Mouse (Mus musculus): ENCODE data around the gene Lrmda. TPM values are rescaled to one million over a fixed set of nuclear protein-coding genes. Genes with fewer than 3 reads are reported as not detected.

Gene Lrmda
- total and polyA plus RNA-seq, 2 experiments from 2014 or later = 0.38 to 0.82 TPM

- no peak overlapping the region for H3K4me3 ChIP-seq (ENCODE audit: low read depth, low read length)
- H3K4me1 ChIP-seq (ENCODE audit: control insufficient read depth, insufficient read depth) = no peaks in the 10 kb centered on the region
- ATAC-seq (ENCODE audit: insufficient read depth, low read depth) (no peak), DNase-seq (ENCODE audit: low spot score) (no peak)
- H3K27ac ChIP-seq (ENCODE audit: low read depth) = no peak overlapping the region
- H3K36me3 ChIP-seq (replicated peaks; ENCODE audit: control insufficient read depth, insufficient read depth, low read length) = no peaks in the 10 kb centered on the region
- H3K9me3 ChIP-seq (replicated peaks; ENCODE audit: control insufficient read depth, low read length) = no peaks in the 10 kb centered on the region
- TF ChIP-seq EP300 (IDR thresholded peaks at IDR 0.05; ENCODE audit: low read depth) (no peak), CTCF (IDR thresholded peaks at IDR 0.05; ENCODE audit: low read depth) (no peak)
- no peaks in the 10 kb centered on the region for H3K27me3 ChIP-seq (ENCODE audit: control insufficient read depth, insufficient read depth, low read length)
- no peak overlapping the region for H3K9ac ChIP-seq (replicated peaks; ENCODE audit: low read depth, low read length)
- 58% methylated on average over 4 of the region's 4 CpGs for WGBS
- no peak overlapping the region for H3K4me2 ChIP-seq (ENCODE audit: low read depth, low read length)
Measured at GRCm38 (mm10) chr14:22471041-22471440, 451.5 kb downstream of the Lrmda start.

GRCm38 (mm10) chr14:22473451-22473850 is 453.9 kb downstream of the Lrmda start:
- Histone ChIP-seq H3K27ac (ENCODE audit: low read depth) (no peak overlapping the region), H3K4me3 (ENCODE audit: low read depth, low read length) (no peak overlapping the region), H3K9me3 (replicated peaks; ENCODE audit: control insufficient read depth, low read length) (no peaks in the 10 kb centered on the region), H3K36me3 (replicated peaks; ENCODE audit: control insufficient read depth, insufficient read depth, low read length) (no peaks in the 10 kb centered on the region), H3K9ac (replicated peaks; ENCODE audit: low read depth, low read length) (no peak overlapping the region), H3K27me3 (ENCODE audit: control insufficient read depth, insufficient read depth, low read length) (no peaks in the 10 kb centered on the region), H3K4me2 (ENCODE audit: low read depth, low read length) (no peak overlapping the region), H3K4me1 (ENCODE audit: control insufficient read depth, insufficient read depth) (no peaks in the 10 kb centered on the region)
- TF ChIP-seq EP300 (IDR thresholded peaks at IDR 0.05; ENCODE audit: low read depth) = no peak
- TF ChIP-seq CTCF (IDR thresholded peaks at IDR 0.05; ENCODE audit: low read depth) = no peak
- ATAC-seq (ENCODE audit: insufficient read depth, low read depth) (no peak), DNase-seq (ENCODE audit: low spot score) (no peak)
- 56% methylated on average over 7 of the region's 7 CpGs for WGBS

GRCm38 (mm10) chr14:22473991-22474390 is 454.5 kb downstream of the Lrmda start:
- WGBS = 59% methylated on average over 6 of the region's 6 CpGs
- no peak overlapping the region for H3K27ac ChIP-seq (ENCODE audit: low read depth)
- no peaks in the 10 kb centered on the region for H3K4me1 ChIP-seq (ENCODE audit: control insufficient read depth, insufficient read depth)
- H3K27me3 ChIP-seq (ENCODE audit: control insufficient read depth, insufficient read depth, low read length) = no peaks in the 10 kb centered on the region
- no peak overlapping the region for H3K4me2 ChIP-seq (ENCODE audit: low read depth, low read length)
- H3K4me3 ChIP-seq (ENCODE audit: low read depth, low read length) = no peak overlapping the region
- no peak for ATAC-seq (ENCODE audit: insufficient read depth, low read depth)
- no peak overlapping the region for H3K9ac ChIP-seq (replicated peaks; ENCODE audit: low read depth, low read length)
- no peak for DNase-seq (ENCODE audit: low spot score)
- H3K36me3 ChIP-seq (replicated peaks; ENCODE audit: control insufficient read depth, insufficient read depth, low read length) = no peaks in the 10 kb centered on the region
- H3K9me3 ChIP-seq (replicated peaks; ENCODE audit: control insufficient read depth, low read length) = no peaks in the 10 kb centered on the region
- TF ChIP-seq CTCF (IDR thresholded peaks at IDR 0.05; ENCODE audit: low read depth) (no peak), EP300 (IDR thresholded peaks at IDR 0.05; ENCODE audit: low read depth) (no peak)

GRCm38 (mm10) chr14:22493326-22493725 is 473.8 kb downstream of the Lrmda start:
- 81% methylated on average over 2 of the region's 2 CpGs for WGBS
- no peak for ATAC-seq (ENCODE audit: insufficient read depth, low read depth)

GRCm38 (mm10) chr14:22494290-22494689 is 474.8 kb downstream of the Lrmda start:
- Histone ChIP-seq H3K4me2 (ENCODE audit: low read depth, low read length) (no peak overlapping the region), H3K9me3 (replicated peaks; ENCODE audit: control insufficient read depth, low read length) (no peaks in the 10 kb centered on the region), H3K4me1 (ENCODE audit: control insufficient read depth, insufficient read depth) (no peaks in the 10 kb centered on the region), H3K4me3 (ENCODE audit: low read depth, low read length) (no peak overlapping the region), H3K27me3 (ENCODE audit: control insufficient read depth, insufficient read depth, low read length) (no peaks in the 10 kb centered on the region), H3K36me3 (replicated peaks; ENCODE audit: control insufficient read depth, insufficient read depth, low read length) (no peaks in the 10 kb centered on the region), H3K27ac (ENCODE audit: low read depth) (no peak overlapping the region), H3K9ac (replicated peaks; ENCODE audit: low read depth, low read length) (no peak overlapping the region)
- no peak for DNase-seq (ENCODE audit: low spot score)
- ATAC-seq (ENCODE audit: insufficient read depth, low read depth) = no peak
- no peak for TF ChIP-seq EP300 (IDR thresholded peaks at IDR 0.05; ENCODE audit: low read depth)
- TF ChIP-seq CTCF (IDR thresholded peaks at IDR 0.05; ENCODE audit: low read depth) = no peak

More at GRCm38 (mm10) chr14:22493326-22493725, 473.8 kb downstream of the Lrmda start:
- no peaks in the 10 kb centered on the region for H3K27me3 ChIP-seq (ENCODE audit: control insufficient read depth, insufficient read depth, low read length)
- no peak for TF ChIP-seq CTCF (IDR thresholded peaks at IDR 0.05; ENCODE audit: low read depth)
- TF ChIP-seq EP300 (IDR thresholded peaks at IDR 0.05; ENCODE audit: low read depth) = no peak
- H3K36me3 ChIP-seq (replicated peaks; ENCODE audit: control insufficient read depth, insufficient read depth, low read length) = no peaks in the 10 kb centered on the region
- no peak overlapping the region for H3K27ac ChIP-seq (ENCODE audit: low read depth)
- H3K9ac ChIP-seq (replicated peaks; ENCODE audit: low read depth, low read length) = no peak overlapping the region
- no peak overlapping the region for H3K4me2 ChIP-seq (ENCODE audit: low read depth, low read length)
- DNase-seq (ENCODE audit: low spot score) = no peak
- no peaks in the 10 kb centered on the region for H3K4me1 ChIP-seq (ENCODE audit: control insufficient read depth, insufficient read depth)
- no peaks in the 10 kb centered on the region for H3K9me3 ChIP-seq (replicated peaks; ENCODE audit: control insufficient read depth, low read length)
- H3K4me3 ChIP-seq (ENCODE audit: low read depth, low read length) = no peak overlapping the region

GRCm38 (mm10) chr14:22494866-22495265 is 475.4 kb downstream of the Lrmda start:
- Histone ChIP-seq H3K27ac (ENCODE audit: low read depth) (no peak overlapping the region), H3K4me2 (ENCODE audit: low read depth, low read length) (no peak overlapping the region), H3K36me3 (replicated peaks; ENCODE audit: control insufficient read depth, insufficient read depth, low read length) (no peaks in the 10 kb centered on the region), H3K4me1 (ENCODE audit: control insufficient read depth, insufficient read depth) (no peaks in the 10 kb centered on the region), H3K9ac (replicated peaks; ENCODE audit: low read depth, low read length) (no peak overlapping the region), H3K27me3 (ENCODE audit: control insufficient read depth, insufficient read depth, low read length) (no peaks in the 10 kb centered on the region), H3K4me3 (ENCODE audit: low read depth, low read length) (no peak overlapping the region), H3K9me3 (replicated peaks; ENCODE audit: control insufficient read depth, low read length) (no peaks in the 10 kb centered on the region)
- ATAC-seq (ENCODE audit: insufficient read depth, low read depth) (no peak), DNase-seq (ENCODE audit: low spot score) (no peak)
- WGBS = 52% methylated on average over 10 of the region's 10 CpGs
- TF ChIP-seq CTCF (IDR thresholded peaks at IDR 0.05; ENCODE audit: low read depth) = no peak
- no peak for TF ChIP-seq EP300 (IDR thresholded peaks at IDR 0.05; ENCODE audit: low read depth)

Data from heart, postnatal 0 days (tissue).